Mouse (Mus musculus): ENCODE measurements around the gene Wdtc1.

DNA sequence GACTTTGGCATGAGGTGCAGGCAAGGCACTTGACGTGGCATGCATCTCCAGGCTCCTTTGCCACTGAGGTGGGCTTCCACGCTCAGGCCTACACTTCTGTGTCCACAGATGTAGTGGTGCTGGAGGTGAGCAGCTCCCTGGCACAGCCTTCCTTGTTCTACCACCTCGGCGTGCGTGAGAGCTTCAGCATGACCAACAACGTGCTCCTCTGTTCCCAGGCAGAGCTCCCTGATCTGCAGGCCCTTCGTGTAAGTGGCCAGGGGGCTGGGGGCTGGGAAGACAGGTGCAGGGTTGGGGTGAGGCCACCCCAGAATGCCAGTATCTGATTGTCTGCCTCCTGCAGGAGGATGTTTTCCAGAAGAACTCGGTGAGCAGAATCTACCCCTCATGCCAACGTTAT lies 110.6 kb downstream of the Wdtc1 start:
- TF ChIP-seq ELF1 (IDR thresholded peaks at IDR 0.05; ENCODE audit: low read depth, low read length) = no peak
- no peak for TF ChIP-seq ZNF384 (IDR thresholded peaks at IDR 0.05; ENCODE audit: low read depth, low read length)
- TF ChIP-seq USF1 (IDR thresholded peaks at IDR 0.05; ENCODE audit: low read depth, low read length) = no peak
- no peak for TF ChIP-seq CHD1 (IDR thresholded peaks at IDR 0.05; ENCODE audit: low read depth, low read length)
- no peak for TF ChIP-seq MAX (IDR thresholded peaks at IDR 0.05; ENCODE audit: low read length)

Measured in MEL (cell line).